19 mouse cellular contexts compared by ENCODE assay signal in genomic region chr8:125777478-125778164, GRCm38 (mm10). TPM values are rescaled to one million over a fixed set of nuclear protein-coding genes. Genes with fewer than 3 reads are reported as not detected.
A peak's percentile ranks its signal among the peaks of the same experiment; 100 is the strongest.
DNase-seq lines count a peak whose midpoint lies in the region; ATAC-seq lines count a peak whose summit lies in the region.
"Had no signal": no experiment of that assay in that cellular context is flagged by ENCODE, and none has a peak within 500 bp of the region (broad histone marks: within the 10 kb centered on the region; RNA-seq: fewer than 3 reads in every experiment).

No protein-coding gene starts in this region.

- WGBS in heart, embryonic 10.5 days: 51% methylated on average over 12 of the region's 12 CpGs
- WGBS in heart, embryonic 11.5 days (ENCODE audit: insufficient replicate concordance): 44% methylated on average over 12 of the region's 12 CpGs
- WGBS in midbrain, embryonic 11.5 days: 80% methylated on average over 12 of the region's 12 CpGs

- no peak for ATAC-seq in heart, embryonic 11.5 days (replicated peaks; ENCODE audit: insufficient number of reproducible peaks, low FRiP score, low TSS enrichment)
- ATAC-seq in midbrain, embryonic 11.5 days (ENCODE audit: low FRiP score): no peak
- ATAC-seq: hindbrain, postnatal 0 days; liver, embryonic 12.5 days; midbrain, embryonic 15.5 days had no signal

- H3K36me3 ChIP-seq in heart, embryonic 10.5 days: no peaks in the 10 kb centered on the region
- H3K36me3 ChIP-seq in heart, embryonic 11.5 days (ENCODE audit: control insufficient read depth, insufficient read depth, low read length): no peaks in the 10 kb centered on the region
- H3K36me3 ChIP-seq in midbrain, embryonic 11.5 days (ENCODE audit: control insufficient read depth, insufficient read depth, low read length): no peaks in the 10 kb centered on the region
- H3K36me3 ChIP-seq: heart, embryonic 13.5 days; liver, embryonic 12.5 days; midbrain, embryonic 15.5 days had no signal

- peak overlapping the region; percentile 33 for H3K27ac ChIP-seq in heart, embryonic 10.5 days
- no peak overlapping the region for H3K27ac ChIP-seq in heart, embryonic 11.5 days (ENCODE audit: low read depth, low read length)
- no peak overlapping the region for H3K27ac ChIP-seq in midbrain, embryonic 11.5 days (ENCODE audit: low read depth, low read length)
- H3K27ac ChIP-seq: heart, embryonic 13.5 days; hindbrain, postnatal 0 days; liver, embryonic 12.5 days; midbrain, embryonic 15.5 days had no signal

- no peak overlapping the region for H3K4me2 ChIP-seq in heart, embryonic 11.5 days
- no peak overlapping the region for H3K4me2 ChIP-seq in midbrain, embryonic 11.5 days
- H3K4me2 ChIP-seq: heart, embryonic 13.5 days; liver, embryonic 12.5 days; midbrain, embryonic 15.5 days had no signal

- H3K27me3 ChIP-seq in heart, embryonic 10.5 days (ENCODE audit: insufficient read depth, poor library complexity, severe bottlenecking): no peaks in the 10 kb centered on the region
- H3K27me3 ChIP-seq in heart, embryonic 11.5 days (ENCODE audit: control insufficient read depth, insufficient read depth, low read length): no peaks in the 10 kb centered on the region
- H3K27me3 ChIP-seq in midbrain, embryonic 11.5 days (ENCODE audit: control insufficient read depth, insufficient read depth, low read length): no peaks in the 10 kb centered on the region
- H3K27me3 ChIP-seq: heart, embryonic 13.5 days; midbrain, embryonic 15.5 days had no signal

- no peak for DNase-seq in heart, embryonic 10.5 days (ENCODE audit: low spot score)
- peak; percentile 21 for DNase-seq in urinary bladder, postnatal 25 days (ENCODE audit: low spot score)
- no peak for DNase-seq in urinary bladder, postnatal 4 days (ENCODE audit: low spot score in 2 of 2)
- DNase-seq in lung, postnatal 10 days: peak; percentile 25
- DNase-seq in yolk sac, embryonic 10.5 days (ENCODE audit: low spot score): peak; percentile 42
- no peak for DNase-seq in midbrain, embryonic 11.5 days (ENCODE audit: low spot score, missing footprints)
- no peak for DNase-seq in B cell, adult 2 months
- DNase-seq: cerebellum, adult 2 months; gastrocnemius, postnatal 14 days; heart, postnatal 4 days; kidney, adult 9 months; layer of hippocampus, postnatal 36 days; retina, postnatal 1 day; thymus, postnatal 25 days had no signal

- H3K4me3 ChIP-seq in heart, embryonic 10.5 days: no peak overlapping the region
- no peak overlapping the region for H3K4me3 ChIP-seq in heart, embryonic 11.5 days (ENCODE audit: low read depth, low read length)
- no peak overlapping the region for H3K4me3 ChIP-seq in midbrain, embryonic 11.5 days (ENCODE audit: low read depth, low read length)
- H3K4me3 ChIP-seq: heart, embryonic 13.5 days; liver, embryonic 12.5 days; midbrain, embryonic 15.5 days had no signal

- H3K9ac ChIP-seq in heart, embryonic 11.5 days (ENCODE audit: low read depth, low read length): no peak overlapping the region
- no peak overlapping the region for H3K9ac ChIP-seq in midbrain, embryonic 11.5 days (ENCODE audit: low read length)
- H3K9ac ChIP-seq: heart, embryonic 13.5 days; liver, embryonic 12.5 days; midbrain, embryonic 15.5 days had no signal

- no peaks in the 10 kb centered on the region for H3K9me3 ChIP-seq in heart, embryonic 10.5 days
- H3K9me3 ChIP-seq in heart, embryonic 11.5 days (replicated peaks; ENCODE audit: control insufficient read depth, low read length): no peaks in the 10 kb centered on the region
- H3K9me3 ChIP-seq in midbrain, embryonic 11.5 days (ENCODE audit: control insufficient read depth, low read length): no peaks in the 10 kb centered on the region
- H3K9me3 ChIP-seq: heart, embryonic 13.5 days; liver, embryonic 12.5 days; midbrain, embryonic 15.5 days had no signal

- peaks cover 45% of the 10 kb centered on the region for H3K4me1 ChIP-seq in heart, embryonic 10.5 days
- H3K4me1 ChIP-seq in heart, embryonic 11.5 days (ENCODE audit: control insufficient read depth, insufficient read depth, low read length): no peaks in the 10 kb centered on the region; the same call in 1 of the 2 replicates
- no peaks in the 10 kb centered on the region; the same call in 1 of the 2 replicates for H3K4me1 ChIP-seq in midbrain, embryonic 11.5 days (ENCODE audit: control insufficient read depth, insufficient read depth, low read length)
- H3K4me1 ChIP-seq: midbrain, embryonic 15.5 days had no signal

RNA-seq across cellular contexts. Expression of gene Ntpcr, which starts 47.9 kb away (rescaled TPM):
- polyA plus RNA-seq in heart, embryonic 10.5 days (2016; fragmentation: Nextera tagmentation; extraction: Ambion mirVana): 25.7 and 26.1 TPM in 2 replicates
- polyA plus RNA-seq in heart, embryonic 11.5 days (2014; fragmentation: Nextera tagmentation; extraction: Ambion mirVana): 25.3 and 29.5 TPM in 2 replicates
- 18.0 and 20.6 TPM in 2 replicates for polyA plus RNA-seq in midbrain, embryonic 11.5 days (2014; fragmentation: Nextera tagmentation; extraction: Ambion mirVana)

Comparison
In these comparisons a context has a peak if more than half of its experiments do, and no peak if none do; other contexts are left out.
1. DNase-seq: peak in urinary bladder, postnatal 25 days (single experiment), lung, postnatal 10 days (single experiment) and yolk sac, embryonic 10.5 days (single experiment); none in heart, embryonic 10.5 days (single experiment), urinary bladder, postnatal 4 days (0 of 2), midbrain, embryonic 11.5 days (single experiment) and B cell, adult 2 months (0 of 2).